Mouse (Mus musculus) hindbrain, embryonic 12.5 days (tissue): ENCODE results near the gene Asprv1. TPM values are rescaled to one million over a fixed set of nuclear protein-coding genes. Genes with fewer than 3 reads are reported as not detected.

Source experiments
- ATAC-seq: fragments of 200-750 bp; cut with Nextera tagmentation; 2 replicates; pipeline ENCODE4 v1.8.0; 2017; ENCODE audit warnings: moderate TSS enrichment; ENCODE audit not compliant: low FRiP score
- H3K27ac ChIP-seq: fragments of 300-500 bp; sonication (generic); 2 replicates; pipeline ENCODE4 v1.5.1; 2016; ENCODE audit warnings: mild to moderate bottlenecking
- H3K27me3 ChIP-seq: fragments of 300-500 bp; sonication (generic); 2 replicates; pipeline ENCODE4 v1.6.1; 2016; ENCODE audit warnings: mild to moderate bottlenecking
- H3K36me3 ChIP-seq: fragments of 300-500 bp; sonication (generic); 2 replicates; pipeline ENCODE4 v1.6.1; 2016; ENCODE audit warnings: mild to moderate bottlenecking
- H3K4me1 ChIP-seq: fragments of 300-500 bp; sonication (generic); 2 replicates; pipeline ENCODE4 v1.6.1; 2016
- H3K4me2 ChIP-seq: fragments of 300-500 bp; sonication (generic); replicated peaks from 2 replicates; pipeline ENCODE4 v1.6.1; 2016; ENCODE audit warnings: mild to moderate bottlenecking
- H3K4me3 ChIP-seq: fragments of 300-500 bp; sonication (generic); 2 replicates; pipeline ENCODE4 v1.5.1; 2016; ENCODE audit warnings: mild to moderate bottlenecking
- H3K9ac ChIP-seq: fragments of 300-500 bp; sonication (generic); 2 replicates; pipeline ENCODE4 v1.6.1; 2016; ENCODE audit warnings: mild to moderate bottlenecking, moderate library complexity
- H3K9me3 ChIP-seq: fragments of 300-500 bp; sonication (generic); replicated peaks from 2 replicates; pipeline ENCODE4 v1.6.1; 2016; ENCODE audit warnings: mild to moderate bottlenecking
- WGBS: fragments of 180-500 bp; shearing (Covaris S2); methylation state at CpG from one replicate; pipeline ENCODE4 v1.1.7; 2016; 5-methylcytosine and 5-hydroxymethylcytosine counted together
- polyA plus RNA-seq: library from polyadenylated mRNA; unstranded; fragments of >200 nt; fragmentation: Nextera tagmentation; extraction: Ambion mirVana; gene quantifications from 2 replicates; pipeline ENCODE4 v1.2.1, GENCODE M21; 2016

Gene Asprv1
- polyA plus RNA-seq, 1 experiment from 2014 or later: 0.67 TPM

DNA sequence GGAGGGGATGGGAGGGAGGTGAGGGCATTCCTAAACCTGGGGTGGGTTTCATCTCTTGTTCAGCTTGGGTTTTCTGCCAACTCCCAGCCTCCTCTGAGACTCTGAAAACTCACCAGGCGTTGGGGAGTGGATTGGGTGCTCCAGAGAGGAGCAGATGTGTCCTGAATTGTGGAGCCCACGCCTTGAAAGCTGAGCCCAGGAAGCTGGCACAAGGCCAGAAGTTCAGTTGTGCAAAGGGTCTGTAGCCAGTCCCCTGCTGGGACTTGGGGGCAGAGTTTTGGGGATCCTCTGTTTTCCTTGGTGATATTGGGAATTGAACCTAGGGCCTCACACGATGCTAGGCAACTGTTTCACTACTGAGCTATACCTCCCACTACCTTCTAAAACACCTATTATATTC lies 2.2 kb downstream of the Asprv1 start:
- no peak for ATAC-seq
- no peaks in the 10 kb centered on the region for H3K36me3 ChIP-seq
- H3K4me3 ChIP-seq: no peak overlapping the region
- no peak overlapping the region for H3K4me2 ChIP-seq
- WGBS: 54% methylated on average over 3 of the region's 3 CpGs
- H3K27me3 ChIP-seq: no peaks in the 10 kb centered on the region
- H3K9me3 ChIP-seq: no peaks in the 10 kb centered on the region
- no peak overlapping the region for H3K27ac ChIP-seq
- H3K4me1 ChIP-seq: 0 out of 2 replicates have a peak, but pooled peaks cover 5% of the 10 kb centered on the region
- no peak overlapping the region for H3K9ac ChIP-seq

DNA sequence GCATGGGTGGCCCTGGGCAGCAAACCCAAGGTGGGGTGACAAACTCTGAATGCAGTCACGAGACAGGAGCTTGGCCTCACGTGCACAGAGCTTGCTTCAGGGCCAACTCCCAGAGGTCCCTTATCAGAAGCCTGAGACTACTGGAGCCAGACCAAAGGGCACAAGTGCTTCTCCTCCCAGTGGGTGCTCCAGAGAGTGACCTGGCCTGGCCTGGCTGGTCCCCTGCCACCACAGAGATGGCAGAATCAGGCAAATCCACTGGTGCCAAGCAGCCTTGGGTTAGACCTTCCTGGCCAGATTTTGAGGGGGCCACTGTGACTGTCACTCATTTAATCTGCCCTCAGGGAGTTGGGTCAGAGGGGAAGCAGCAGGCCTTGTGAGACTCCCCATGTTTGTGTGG lies 8.5 kb downstream of the Asprv1 start:
- 82% methylated on average over 2 of the region's 2 CpGs for WGBS
- Histone ChIP-seq H3K4me1 (no peaks in the 10 kb centered on the region), H3K4me2 (no peak overlapping the region), H3K27me3 (no peaks in the 10 kb centered on the region), H3K27ac (no peak overlapping the region), H3K9me3 (no peaks in the 10 kb centered on the region), H3K9ac (no peak overlapping the region), H3K36me3 (no peaks in the 10 kb centered on the region), H3K4me3 (no peak overlapping the region)
- no peak for ATAC-seq

DNA sequence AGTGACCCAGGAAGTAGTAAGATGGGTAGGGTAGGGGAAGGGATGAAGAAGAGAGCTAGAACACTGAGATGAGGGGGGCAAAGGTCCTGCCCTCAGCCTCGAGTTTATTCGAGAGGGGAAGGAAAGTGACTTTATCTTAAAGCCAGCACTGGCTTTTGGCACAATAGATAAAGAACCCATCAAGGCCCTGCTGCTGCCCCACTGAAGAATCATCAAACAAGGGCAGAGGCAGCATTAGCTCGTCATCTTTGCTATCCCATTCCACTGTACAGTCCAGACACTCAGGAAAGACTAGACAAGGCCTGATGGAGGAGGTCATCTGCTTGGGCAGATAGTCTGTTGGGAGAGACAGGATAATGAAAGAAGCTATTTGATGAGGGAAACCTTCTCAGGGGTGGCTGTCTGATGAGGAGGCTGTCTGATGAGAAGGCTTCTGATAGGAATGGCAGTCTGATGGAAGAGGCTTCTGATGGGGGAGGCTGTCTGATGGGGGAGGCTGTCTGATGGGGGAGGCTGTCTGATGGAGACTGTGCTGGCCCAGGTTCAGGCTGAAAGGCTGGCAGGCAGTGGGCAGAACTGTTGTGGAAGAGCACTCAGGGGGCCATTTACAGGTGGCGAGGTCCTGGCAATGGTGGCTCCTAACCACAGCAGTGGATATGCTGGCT lies 9.3 kb downstream of the Asprv1 start:
- ATAC-seq: no peak
- H3K9ac ChIP-seq: no peak overlapping the region
- H3K4me3 ChIP-seq: no peak overlapping the region
- no peak overlapping the region for H3K4me2 ChIP-seq
- no peaks in the 10 kb centered on the region for H3K36me3 ChIP-seq
- H3K9me3 ChIP-seq: no peaks in the 10 kb centered on the region
- no peaks in the 10 kb centered on the region for H3K27me3 ChIP-seq
- H3K27ac ChIP-seq: no peak overlapping the region
- 72% methylated on average over 4 of the region's 4 CpGs for WGBS
- H3K4me1 ChIP-seq: no peaks in the 10 kb centered on the region

DNA sequence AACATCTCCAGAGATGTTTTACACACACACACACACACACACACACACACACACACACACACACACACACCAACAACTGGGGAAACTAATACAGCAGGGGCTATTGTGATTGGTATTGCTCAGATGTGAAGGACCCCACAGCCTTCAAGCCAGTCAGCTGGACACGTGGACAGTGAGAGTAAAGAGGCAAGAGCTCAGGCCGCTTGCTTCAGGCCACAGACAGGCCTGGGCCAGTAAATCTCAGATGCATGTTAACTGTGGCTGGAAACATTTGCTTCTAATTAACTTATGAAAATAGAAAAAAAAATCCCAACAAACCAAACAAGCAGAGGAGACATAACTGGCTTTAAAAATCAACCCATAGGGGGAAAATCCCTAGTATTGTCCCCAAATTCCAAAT lies 9.9 kb downstream of the Asprv1 start:
- no peak overlapping the region for H3K4me2 ChIP-seq
- H3K4me1 ChIP-seq: no peaks in the 10 kb centered on the region
- ATAC-seq: no peak
- no peaks in the 10 kb centered on the region for H3K27me3 ChIP-seq
- no peak overlapping the region for H3K4me3 ChIP-seq
- no peaks in the 10 kb centered on the region for H3K9me3 ChIP-seq
- WGBS: 59% methylated on average over 2 of the region's 2 CpGs
- no peak overlapping the region for H3K9ac ChIP-seq
- no peaks in the 10 kb centered on the region for H3K36me3 ChIP-seq
- no peak overlapping the region for H3K27ac ChIP-seq

DNA sequence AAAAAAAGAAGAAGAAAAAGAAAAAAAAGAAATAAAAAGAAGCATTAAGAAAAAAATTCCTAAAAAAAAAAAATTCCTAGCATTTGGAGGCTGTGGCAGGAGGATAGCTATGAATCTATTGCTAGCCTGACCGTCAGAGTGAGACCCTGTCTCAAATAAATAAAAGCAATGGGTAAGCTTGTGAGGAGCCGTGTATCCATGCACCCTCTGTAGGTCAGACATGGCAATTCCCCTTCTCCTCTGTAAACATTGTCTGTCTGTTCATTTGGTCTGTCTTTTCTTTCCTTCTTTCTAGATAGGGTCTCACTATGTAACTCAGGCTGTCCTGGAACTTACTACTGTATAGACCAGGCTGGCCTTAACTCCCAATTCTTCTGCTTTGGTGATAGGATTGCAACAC lies 10.5 kb downstream of the Asprv1 start:
- H3K27me3 ChIP-seq: no peaks in the 10 kb centered on the region
- H3K4me1 ChIP-seq: no peaks in the 10 kb centered on the region
- H3K27ac ChIP-seq: no peak overlapping the region
- no peak overlapping the region for H3K9ac ChIP-seq
- no peaks in the 10 kb centered on the region for H3K9me3 ChIP-seq
- H3K4me2 ChIP-seq: no peak overlapping the region
- no peak for ATAC-seq
- no peaks in the 10 kb centered on the region for H3K36me3 ChIP-seq
- 17% methylated on average over 2 of the region's 2 CpGs for WGBS
- no peak overlapping the region for H3K4me3 ChIP-seq

DNA sequence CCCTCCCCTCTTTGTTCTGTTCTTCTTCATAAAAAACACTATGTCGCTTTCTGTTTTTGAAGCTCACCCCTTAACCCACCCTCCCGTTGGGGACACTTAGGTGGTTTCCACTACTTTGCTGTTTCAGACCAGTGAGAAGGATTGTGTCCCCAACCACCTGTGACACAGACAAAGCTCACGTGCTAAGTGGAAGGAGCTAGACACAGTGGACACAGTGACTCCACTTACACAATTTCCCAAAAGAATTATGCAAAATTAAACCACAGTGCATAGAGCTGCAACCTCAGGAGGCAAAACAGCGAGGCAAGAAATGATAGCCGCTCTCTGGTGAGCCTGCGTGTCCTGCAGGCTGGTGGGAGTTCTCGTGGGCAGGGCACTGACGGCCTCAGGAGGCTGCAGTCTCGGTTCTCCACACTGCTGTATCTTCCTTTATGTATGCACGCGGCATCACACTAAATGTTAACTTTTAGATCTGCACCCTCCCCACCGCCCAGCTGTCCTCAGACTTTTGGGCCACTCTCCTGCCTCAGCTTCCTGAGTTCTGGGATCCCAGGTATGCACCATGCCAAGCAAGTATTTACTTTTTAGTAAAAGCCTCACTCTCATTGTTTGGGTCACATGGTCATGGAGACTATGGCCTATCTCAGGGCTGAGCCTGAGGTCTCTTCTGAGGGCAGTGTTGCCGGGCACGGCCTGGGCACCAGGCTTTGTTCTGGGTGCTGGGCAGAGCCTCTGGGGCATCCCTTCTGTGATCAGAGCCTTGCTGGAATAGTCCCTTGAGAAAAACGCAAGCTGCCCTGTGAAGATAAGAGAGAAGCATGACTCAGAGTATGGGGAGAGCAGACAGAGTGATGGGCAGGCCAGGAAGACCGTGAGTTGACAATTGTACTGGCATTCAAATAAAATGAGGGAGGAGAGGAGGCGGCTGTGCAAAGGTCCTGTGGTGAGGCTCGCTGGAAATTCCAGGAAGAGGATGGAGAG lies 11.5 kb downstream of the Asprv1 start:
- Histone ChIP-seq H3K27ac (no peak overlapping the region), H3K4me2 (no peak overlapping the region), H3K9ac (no peak overlapping the region), H3K4me3 (no peak overlapping the region), H3K4me1 (no peaks in the 10 kb centered on the region), H3K36me3 (no peaks in the 10 kb centered on the region), H3K9me3 (no peaks in the 10 kb centered on the region), H3K27me3 (no peaks in the 10 kb centered on the region)
- no peak for ATAC-seq
- 78% methylated on average over 18 of the region's 18 CpGs for WGBS

DNA sequence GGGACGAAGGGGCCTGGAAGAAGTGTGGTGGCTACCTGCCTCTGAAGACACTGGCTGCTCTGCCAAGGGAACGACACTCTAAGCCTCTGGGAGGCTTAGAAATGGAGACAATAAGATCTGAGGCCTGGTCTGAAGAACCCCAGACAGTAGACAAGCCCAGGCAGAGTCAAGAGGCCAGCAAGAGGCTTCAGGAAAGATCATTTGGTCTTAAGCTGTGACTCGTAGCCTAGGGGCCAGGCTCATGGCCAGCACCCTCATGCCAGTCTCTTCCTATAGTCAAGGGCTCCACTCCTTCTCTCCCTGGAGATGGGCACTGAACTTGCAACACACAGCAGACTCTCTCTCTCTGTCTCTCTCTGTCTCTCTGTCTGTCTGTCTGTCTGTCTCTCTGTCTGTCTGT lies 12.2 kb downstream of the Asprv1 start:
- ATAC-seq: no peak
- WGBS: 83% methylated on average over 3 of the region's 3 CpGs
- H3K4me1 ChIP-seq: no peaks in the 10 kb centered on the region
- no peak overlapping the region for H3K4me2 ChIP-seq
- H3K9me3 ChIP-seq: no peaks in the 10 kb centered on the region
- H3K9ac ChIP-seq: no peak overlapping the region
- no peak overlapping the region for H3K27ac ChIP-seq
- H3K4me3 ChIP-seq: no peak overlapping the region
- H3K36me3 ChIP-seq: no peaks in the 10 kb centered on the region
- no peaks in the 10 kb centered on the region for H3K27me3 ChIP-seq

DNA sequence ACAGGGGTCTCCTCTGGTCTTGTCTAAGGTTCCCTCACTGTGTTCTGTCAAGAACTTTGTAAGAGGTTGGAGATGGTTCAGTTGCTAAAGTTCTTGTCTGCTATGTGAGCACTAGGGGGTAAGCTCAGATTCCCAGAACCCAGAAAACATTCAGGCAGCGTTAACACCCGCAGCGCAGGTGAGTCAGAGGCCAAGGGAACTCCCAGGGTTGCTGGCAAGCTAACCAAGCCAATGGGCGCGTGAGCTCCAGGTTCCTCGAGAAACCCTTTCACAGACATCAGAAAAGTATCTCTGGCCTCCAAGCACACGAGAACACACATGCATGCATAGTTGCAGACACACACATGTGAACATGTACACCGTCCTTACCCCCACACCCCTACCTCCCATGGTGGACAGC lies 12.8 kb downstream of the Asprv1 start:
- Histone ChIP-seq H3K27me3 (no peaks in the 10 kb centered on the region), H3K4me3 (no peak overlapping the region), H3K4me1 (no peaks in the 10 kb centered on the region), H3K4me2 (no peak overlapping the region), H3K9me3 (no peaks in the 10 kb centered on the region), H3K36me3 (no peaks in the 10 kb centered on the region), H3K27ac (no peak overlapping the region), H3K9ac (no peak overlapping the region)
- WGBS: 92% methylated on average over 8 of the region's 8 CpGs
- ATAC-seq: no peak

DNA sequence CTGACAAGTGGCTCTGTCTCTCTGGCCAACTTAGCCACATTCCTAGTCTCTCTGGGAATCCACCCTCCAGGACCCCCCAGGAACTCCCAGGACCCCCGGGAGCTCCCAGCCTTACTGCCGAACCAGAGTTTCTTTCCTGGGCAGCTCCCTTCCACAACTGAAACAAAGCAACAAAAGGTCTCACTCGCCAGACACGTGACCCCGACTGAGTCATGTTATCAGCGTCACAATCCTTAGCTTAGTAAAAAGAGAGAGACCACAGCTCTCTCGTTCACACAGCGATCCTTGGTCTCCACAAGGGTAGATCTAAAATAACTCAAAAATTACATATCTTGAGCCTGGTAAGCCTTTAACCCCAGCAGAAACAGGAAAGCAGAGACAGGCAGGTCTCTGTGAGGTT lies 13.8 kb downstream of the Asprv1 start:
- Histone ChIP-seq H3K4me2 (no peak overlapping the region), H3K4me1 (no peaks in the 10 kb centered on the region), H3K36me3 (no peaks in the 10 kb centered on the region), H3K4me3 (no peak overlapping the region), H3K27me3 (no peaks in the 10 kb centered on the region), H3K9ac (no peak overlapping the region), H3K27ac (no peak overlapping the region), H3K9me3 (no peaks in the 10 kb centered on the region)
- WGBS: 62% methylated on average over 8 of the region's 8 CpGs
- ATAC-seq: no peak

DNA sequence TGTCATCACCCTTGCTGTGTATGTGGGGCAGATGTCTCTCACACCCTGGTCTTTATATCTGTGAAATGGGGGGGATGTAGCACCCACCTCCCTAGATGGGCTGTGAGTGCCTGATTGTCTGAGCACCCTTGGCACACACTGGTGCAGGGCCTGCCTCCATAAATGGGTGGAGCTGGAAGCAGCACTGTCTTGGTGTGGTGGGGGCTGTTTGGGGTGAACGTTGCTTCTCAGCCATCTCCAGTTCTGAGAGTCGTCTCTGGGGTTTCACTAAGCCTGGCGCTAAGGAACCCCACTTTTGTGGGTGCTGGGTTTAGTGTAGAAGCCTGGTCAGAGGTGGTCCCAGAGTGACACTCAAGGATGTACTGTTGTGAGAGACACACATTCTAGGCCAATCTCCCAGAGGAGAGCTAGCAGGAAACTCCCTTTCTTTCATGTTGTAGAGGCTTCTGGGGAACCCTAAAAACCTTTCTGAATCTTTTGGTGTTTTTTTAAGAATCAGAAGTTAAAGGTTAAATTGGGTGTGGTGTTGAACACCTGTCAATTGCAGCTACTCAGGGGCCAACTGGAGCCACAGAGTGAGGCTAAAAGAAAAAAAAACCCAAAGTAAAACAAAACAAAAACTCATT lies 16.9 kb downstream of the Asprv1 start:
- no peak overlapping the region for H3K4me2 ChIP-seq
- H3K4me3 ChIP-seq: no peak overlapping the region
- no peak overlapping the region for H3K27ac ChIP-seq
- H3K9ac ChIP-seq: no peak overlapping the region
- no peak for ATAC-seq
- WGBS: 90% methylated on average over 3 of the region's 3 CpGs
- no peaks in the 10 kb centered on the region for H3K9me3 ChIP-seq
- peaks cover 18% of the 10 kb centered on the region for H3K36me3 ChIP-seq
- H3K4me1 ChIP-seq: no peaks in the 10 kb centered on the region
- H3K27me3 ChIP-seq: no peaks in the 10 kb centered on the region

DNA sequence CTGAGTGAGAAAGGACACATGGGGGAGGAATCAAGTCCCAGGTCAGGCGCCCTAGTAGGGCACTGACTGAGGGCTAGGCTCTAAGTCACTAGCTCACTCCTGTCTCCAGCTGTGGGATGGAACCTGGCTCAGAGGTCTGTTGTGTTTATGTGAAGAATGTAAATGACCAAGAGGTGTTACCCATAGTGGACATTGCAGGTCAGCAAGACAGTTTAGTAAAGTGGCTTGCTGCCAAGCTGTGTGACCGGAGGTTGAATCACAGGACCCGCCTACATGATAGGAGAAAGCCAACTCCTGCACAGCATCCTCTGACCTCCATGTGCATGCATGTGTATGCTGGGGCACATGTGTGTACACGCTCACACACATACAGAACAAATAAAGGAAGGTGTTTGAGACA lies 17.6 kb downstream of the Asprv1 start:
- Histone ChIP-seq H3K4me2 (no peak overlapping the region), H3K4me1 (no peaks in the 10 kb centered on the region), H3K27me3 (no peaks in the 10 kb centered on the region), H3K27ac (no peak overlapping the region), H3K4me3 (no peak overlapping the region), H3K36me3 (peaks cover 25% of the 10 kb centered on the region), H3K9me3 (no peaks in the 10 kb centered on the region), H3K9ac (no peak overlapping the region)
- ATAC-seq: no peak
- WGBS: 87% methylated on average over 4 of the region's 4 CpGs

DNA sequence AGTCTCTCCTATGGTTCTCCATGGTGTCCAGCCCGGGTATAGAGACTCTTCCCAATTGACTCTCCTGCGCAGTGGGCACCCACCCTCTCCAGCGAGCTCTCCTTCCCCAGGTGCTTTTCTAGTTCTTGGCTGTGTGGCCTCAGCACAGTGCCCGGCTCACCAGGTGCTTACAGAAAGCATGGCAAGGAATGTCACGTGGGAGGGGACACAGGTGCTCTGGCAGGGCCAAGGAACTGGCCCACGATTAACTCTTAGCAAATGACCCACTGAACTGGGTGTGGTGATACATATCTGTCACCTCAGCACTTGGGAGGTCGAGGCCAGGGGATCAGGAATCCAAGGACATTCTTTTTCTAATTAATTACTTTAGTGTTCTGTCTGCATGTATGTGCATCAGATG lies 18.2 kb downstream of the Asprv1 start:
- Histone ChIP-seq H3K4me2 (no peak overlapping the region), H3K9ac (no peak overlapping the region), H3K27me3 (no peaks in the 10 kb centered on the region), H3K9me3 (no peaks in the 10 kb centered on the region), H3K4me1 (no peaks in the 10 kb centered on the region), H3K27ac (no peak overlapping the region), H3K4me3 (no peak overlapping the region), H3K36me3 (peaks cover 31% of the 10 kb centered on the region)
- 88% methylated on average over 7 of the region's 7 CpGs for WGBS
- no peak for ATAC-seq
